Mouse (Mus musculus) midbrain, postnatal 0 days (tissue): ENCODE measurements at regions not wholly inside any gene's neighbourhood (a gene's known extent, or its start where the extent isn't known, plus 50 kb on each side); places are given as distances from the start of the nearest gene placed in this dataset.

Experiments used
- ATAC-seq: fragments of 200-750 bp; cut with Nextera tagmentation; 2 replicates; pipeline ENCODE4 v1.8.0; 2017; ENCODE audit warnings: moderate number of reproducible peaks, mild to moderate bottlenecking, moderate TSS enrichment, moderate library complexity; ENCODE audit not compliant: low FRiP score
- DNase-seq: peaks from one replicate; pipeline ENCODE4 v3.0.0-alpha.2; 2015; ENCODE audit warnings: low spot score
- H3K27ac ChIP-seq: fragments of 300-500 bp; sonication (generic); 2 replicates; pipeline ENCODE4 v1.5.1; 2014; ENCODE audit warnings: low read depth, mild to moderate bottlenecking, low read length, mixed read lengths
- H3K27me3 ChIP-seq: fragments of 300-500 bp; sonication (generic); 2 replicates; pipeline ENCODE4 v1.6.1; 2014; ENCODE audit warnings: low read length, control low read depth, mixed read lengths; ENCODE audit not compliant: insufficient read depth
- H3K36me3 ChIP-seq: fragments of 300-500 bp; sonication (generic); 2 replicates; pipeline ENCODE4 v1.6.1; 2014; ENCODE audit warnings: low read length, control low read depth, mixed read lengths; ENCODE audit not compliant: insufficient read depth
- H3K4me1 ChIP-seq: fragments of 300-500 bp; sonication (generic); 2 replicates; pipeline ENCODE4 v1.6.1; 2014; ENCODE audit warnings: mild to moderate bottlenecking, control low read depth, antibody characterized with exemption, low read length, mixed read lengths; ENCODE audit not compliant: insufficient read depth
- H3K4me2 ChIP-seq: fragments of 300-500 bp; sonication (generic); 2 replicates; pipeline ENCODE4 v1.6.1; 2014; ENCODE audit warnings: low read depth, mild to moderate bottlenecking, low read length, mixed read lengths; ENCODE audit not compliant: poor library complexity, severe bottlenecking
- H3K4me3 ChIP-seq: fragments of 300-500 bp; sonication (generic); 2 replicates; pipeline ENCODE4 v1.5.1; 2014; ENCODE audit warnings: low read depth, mild to moderate bottlenecking, low read length, moderate library complexity
- H3K9ac ChIP-seq: fragments of 300-500 bp; sonication (generic); replicated peaks from 2 replicates; pipeline ENCODE4 v1.6.1; 2014; ENCODE audit warnings: mild to moderate bottlenecking, low read length, moderate library complexity, mixed read lengths; ENCODE audit not compliant: poor library complexity, severe bottlenecking
- H3K9me3 ChIP-seq: fragments of 300-500 bp; sonication (generic); 2 replicates; pipeline ENCODE4 v1.6.1; 2016; ENCODE audit warnings: low read length, control low read depth
- CTCF ChIP-seq: IDR thresholded peaks from 2 replicates; pipeline ENCODE4 v1.5.1; 2016; ENCODE audit warnings: antibody characterized with exemption, mild to moderate bottlenecking
- WGBS: fragments of 180-500 bp; shearing (Covaris S2); extraction: QIAGEN DNeasy Blood & Tissue Kit; methylation state at CpG from one replicate; pipeline ENCODE4 v1.1.7; 2014; 5-methylcytosine and 5-hydroxymethylcytosine counted together

DNA sequence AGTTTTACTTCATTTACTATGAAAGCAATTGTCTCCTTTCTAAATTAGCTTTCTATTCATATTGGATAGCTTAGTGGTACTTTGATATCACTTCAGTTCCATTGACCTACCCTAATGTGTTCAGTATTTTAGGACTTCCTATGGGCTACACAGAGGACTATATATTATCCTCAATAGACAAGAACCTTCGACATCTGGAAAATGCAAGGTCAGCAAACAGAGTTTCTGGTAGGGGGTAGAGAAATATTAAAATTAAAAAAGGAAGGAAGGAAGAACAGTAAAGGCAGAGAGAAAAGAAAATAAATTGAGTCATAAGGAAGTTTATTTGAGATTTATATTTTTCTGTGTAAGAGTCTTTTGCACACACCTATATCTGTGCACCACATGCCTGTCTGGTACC lies 107.4 kb upstream of the Insig1 start:
- H3K9ac ChIP-seq, result no peak overlapping the region
- TF ChIP-seq CTCF, result no peak
- H3K27ac ChIP-seq, result no peak overlapping the region
- no peak overlapping the region for H3K4me3 ChIP-seq
- no peaks in the 10 kb centered on the region for H3K36me3 ChIP-seq
- H3K9me3 ChIP-seq, result no peaks in the 10 kb centered on the region
- DNase-seq, result no peak
- WGBS, result 88% methylated on average over 1 of the region's 1 CpGs
- H3K27me3 ChIP-seq, result no peaks in the 10 kb centered on the region
- ATAC-seq, result no peak
- H3K4me1 ChIP-seq, result no peaks in the 10 kb centered on the region
- no peak overlapping the region for H3K4me2 ChIP-seq

- Histone ChIP-seq H3K4me3 (no peak overlapping the region), H3K27me3 (no peaks in the 10 kb centered on the region), H3K36me3 (no peaks in the 10 kb centered on the region), H3K9ac (no peak overlapping the region), H3K27ac (no peak overlapping the region), H3K4me1 (no peaks in the 10 kb centered on the region), H3K4me2 (no peak overlapping the region), H3K9me3 (no peaks in the 10 kb centered on the region)
- TF ChIP-seq CTCF, result peak; percentile 89
- ATAC-seq (no peak), DNase-seq (peak; percentile 65)
- 12% methylated on average over 2 of the region's 2 CpGs for WGBS
These were observed 76.0 kb upstream of the Insig1 start for GRCm38 (mm10) chr5:27995186-27995585.

DNA sequence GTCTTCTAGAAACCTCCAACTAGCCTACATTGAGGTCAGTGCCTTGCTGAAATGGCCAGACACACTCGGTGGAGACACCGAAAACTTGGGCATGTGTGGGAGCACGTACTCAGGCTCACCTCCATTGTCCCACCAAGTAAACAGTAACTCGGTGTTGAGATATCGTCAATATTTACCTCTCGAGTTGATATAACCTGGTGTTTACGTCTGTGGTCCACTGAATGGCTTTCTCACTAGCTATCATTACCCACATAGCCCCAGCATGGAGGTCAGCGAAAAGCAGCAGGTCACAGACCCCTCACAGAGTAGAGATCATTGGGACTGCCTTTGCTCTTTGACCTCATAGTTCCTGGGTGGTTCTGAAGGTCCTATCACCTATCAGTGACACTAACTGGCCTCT lies 73.4 kb upstream of the Insig1 start:
- TF ChIP-seq CTCF, result no peak
- WGBS, result 94% methylated on average over 8 of the region's 8 CpGs

DNA sequence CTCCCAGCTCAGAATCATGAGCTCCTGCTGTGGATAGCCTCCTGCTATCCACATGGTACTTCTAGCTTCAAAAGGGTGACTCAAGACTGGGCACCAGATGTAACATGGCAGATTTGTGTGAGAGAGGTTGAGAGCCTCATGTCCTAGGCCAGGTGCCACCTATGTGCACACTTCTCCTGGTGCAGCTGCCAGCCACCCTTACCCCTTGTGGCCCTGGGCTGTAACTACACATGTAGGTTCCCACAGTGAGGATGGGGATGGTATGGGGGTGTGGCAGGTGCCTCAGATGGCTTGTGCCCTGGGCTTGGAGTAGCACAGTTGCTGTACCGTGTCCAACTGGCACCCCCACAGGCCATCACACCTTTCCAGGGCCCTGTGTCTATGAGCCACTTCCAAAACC lies 68.2 kb upstream of the Insig1 start:
- no peak for TF ChIP-seq CTCF
- Histone ChIP-seq H3K4me3 (no peak overlapping the region), H3K36me3 (no peaks in the 10 kb centered on the region), H3K27me3 (no peaks in the 10 kb centered on the region), H3K27ac (no peak overlapping the region), H3K4me1 (no peaks in the 10 kb centered on the region), H3K9ac (no peak overlapping the region), H3K4me2 (no peak overlapping the region), H3K9me3 (no peaks in the 10 kb centered on the region)
- ATAC-seq (no peak), DNase-seq (no peak)
- WGBS, result 71% methylated on average over 1 of the region's 1 CpGs

More for the DNA sequence above, 73.4 kb upstream of the Insig1 start:
- Histone ChIP-seq H3K36me3 (no peaks in the 10 kb centered on the region), H3K27me3 (no peaks in the 10 kb centered on the region), H3K4me2 (no peak overlapping the region), H3K4me1 (no peaks in the 10 kb centered on the region), H3K27ac (no peak overlapping the region), H3K9me3 (no peaks in the 10 kb centered on the region), H3K4me3 (no peak overlapping the region), H3K9ac (no peak overlapping the region)
- ATAC-seq (no peak), DNase-seq (no peak)

DNA sequence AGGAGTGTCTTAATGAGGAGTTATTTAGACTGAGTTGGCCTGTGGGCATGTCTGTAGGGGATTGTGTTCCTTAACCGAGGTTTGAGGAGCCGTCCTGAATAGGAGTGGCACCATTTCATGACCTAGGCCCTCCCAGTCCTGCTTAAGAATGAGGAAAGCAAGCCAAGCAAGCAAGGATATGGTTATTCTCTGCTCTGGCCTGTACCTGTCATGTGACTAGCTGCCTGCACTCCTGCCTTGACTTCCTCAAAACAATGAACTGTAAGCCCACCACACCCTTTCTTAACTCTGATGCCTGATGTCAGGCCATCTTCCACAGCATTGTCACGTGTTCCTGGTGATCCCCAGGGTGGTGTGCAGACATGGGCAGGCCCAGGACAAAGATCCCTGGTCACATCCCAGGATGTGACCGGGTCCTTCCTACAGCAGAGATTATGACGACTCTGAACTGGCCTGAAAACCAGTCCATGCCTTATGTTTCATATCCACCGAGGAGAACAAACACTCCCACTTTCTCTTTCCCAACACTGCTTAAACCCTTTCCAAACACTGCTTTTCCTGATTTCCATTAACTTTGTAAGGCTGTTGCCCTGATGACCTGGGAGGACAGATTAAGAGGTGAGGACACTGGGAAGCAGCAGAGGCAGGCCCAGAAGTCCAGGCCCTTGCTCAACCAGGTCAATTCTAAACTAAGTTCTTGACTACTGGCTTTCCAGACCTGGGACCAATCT lies 67.2 kb upstream of the Insig1 start:
- no peak overlapping the region for H3K4me2 ChIP-seq
- H3K9me3 ChIP-seq, result no peaks in the 10 kb centered on the region
- no peaks in the 10 kb centered on the region for H3K4me1 ChIP-seq
- 81% methylated on average over 6 of the region's 6 CpGs for WGBS
- H3K27me3 ChIP-seq, result no peaks in the 10 kb centered on the region
- no peak for DNase-seq
- no peak for TF ChIP-seq CTCF
- H3K4me3 ChIP-seq, result no peak overlapping the region
- no peaks in the 10 kb centered on the region for H3K36me3 ChIP-seq
- H3K9ac ChIP-seq, result no peak overlapping the region
- no peak for ATAC-seq
- no peak overlapping the region for H3K27ac ChIP-seq

DNA sequence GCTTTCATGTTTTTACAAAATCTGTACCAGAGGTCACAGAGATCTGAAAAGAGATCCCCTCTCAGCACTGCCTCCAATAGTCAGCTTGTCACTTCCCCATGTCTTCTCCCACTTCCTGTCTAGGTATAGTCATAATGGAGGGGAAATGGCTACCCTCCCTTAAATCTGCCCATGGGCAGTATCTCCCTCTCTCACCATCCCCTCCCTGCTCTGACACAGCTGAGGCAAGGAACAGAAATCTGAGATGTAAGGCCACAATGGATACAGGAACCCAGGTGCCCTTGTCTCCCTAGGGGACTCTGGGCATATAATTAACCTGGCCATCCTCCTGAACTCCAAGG lies 66.7 kb upstream of the Insig1 start:
- H3K4me1 ChIP-seq, result no peaks in the 10 kb centered on the region
- H3K4me3 ChIP-seq, result no peak overlapping the region
- no peak overlapping the region for H3K4me2 ChIP-seq
- H3K36me3 ChIP-seq, result no peaks in the 10 kb centered on the region
- H3K9ac ChIP-seq, result no peak overlapping the region
- DNase-seq (no peak), ATAC-seq (no peak)
- no peaks in the 10 kb centered on the region for H3K27me3 ChIP-seq
- H3K27ac ChIP-seq, result no peak overlapping the region
- H3K9me3 ChIP-seq, result no peaks in the 10 kb centered on the region
- TF ChIP-seq CTCF, result no peak
